Mouse (Mus musculus) limb, embryonic 10.5 days (tissue): ENCODE results near the gene Gm10974. TPM values are rescaled to one million over a fixed set of nuclear protein-coding genes. Genes with fewer than 3 reads are reported as not detected.

Experiments used
- DNase-seq: peaks from one replicate; pipeline ENCODE4 v3.0.0-alpha.2; 2017; ENCODE audit warnings: low spot score
- H3K27ac ChIP-seq: fragments of 300-500 bp; sonication (generic); 2 replicates; pipeline ENCODE4 v1.5.1; 2016; ENCODE audit warnings: mild to moderate bottlenecking
- H3K27me3 ChIP-seq: fragments of 300-500 bp; sonication (generic); 2 replicates; pipeline ENCODE4 v1.6.1; 2016; ENCODE audit warnings: low read depth, mild to moderate bottlenecking; ENCODE audit not compliant: poor library complexity, severe bottlenecking
- H3K36me3 ChIP-seq: fragments of 300-500 bp; sonication (generic); 2 replicates; pipeline ENCODE4 v1.6.1; 2016; ENCODE audit warnings: mild to moderate bottlenecking, moderate library complexity
- H3K4me1 ChIP-seq: fragments of 300-500 bp; sonication (generic); 2 replicates; pipeline ENCODE4 v1.6.1; 2016
- H3K4me3 ChIP-seq: fragments of 300-500 bp; sonication (generic); 2 replicates; pipeline ENCODE4 v1.5.1; 2016; ENCODE audit warnings: mild to moderate bottlenecking, moderate library complexity
- H3K9me3 ChIP-seq: fragments of 300-500 bp; sonication (generic); replicated peaks from 2 replicates; pipeline ENCODE4 v1.6.1; 2016; ENCODE audit warnings: mild to moderate bottlenecking
- WGBS: fragments of 180-500 bp; shearing (Covaris S2); methylation state at CpG from one replicate; pipeline ENCODE4 v1.1.7; 2016; 5-methylcytosine and 5-hydroxymethylcytosine counted together
- polyA plus RNA-seq: library from polyadenylated mRNA; unstranded; fragments of >200 nt; fragmentation: Nextera tagmentation; extraction: Ambion mirVana; gene quantifications from 2 replicates; pipeline ENCODE4 v1.2.1, GENCODE M21; 2016

Gm10974 gene
- not detected in 2 replicates for polyA plus RNA-seq

- Histone ChIP-seq H3K9me3 (no peaks in the 10 kb centered on the region), H3K4me3 (no peak within 1 kb of the TSS), H3K27me3 (no peaks in the 10 kb centered on the region), H3K4me1 (no peaks in the 10 kb centered on the region), H3K36me3 (no peaks in the 10 kb centered on the region), H3K27ac (no peak within 1 kb of the TSS)
- WGBS = 70% methylated on average over 2 of the region's 2 CpGs
- DNase-seq = no peak
Measured at GRCm38 (mm10) chr7:66365904-66366303, at the start of gene Gm10974. Gene Gm10974, plus strand, starts transcription at chr7:66365905.

- H3K27ac ChIP-seq = no peak overlapping the region
- no peak for DNase-seq
Measured at GRCm38 (mm10) chr7:66318147-66318546, 47.6 kb upstream of the Gm10974 start.

GRCm38 (mm10) chr7:66320996-66321395 lies 44.7 kb upstream of the Gm10974 start:
- WGBS = 68% methylated on average over 5 of the region's 5 CpGs
- H3K27ac ChIP-seq = no peak overlapping the region

More at GRCm38 (mm10) chr7:66318147-66318546, 47.6 kb upstream of the Gm10974 start:
- Histone ChIP-seq H3K36me3 (no peaks in the 10 kb centered on the region), H3K4me3 (no peak overlapping the region), H3K27me3 (no peaks in the 10 kb centered on the region), H3K4me1 (peaks cover 5% of the 10 kb centered on the region), H3K9me3 (no peaks in the 10 kb centered on the region)
- WGBS = 88% methylated on average over 6 of the region's 6 CpGs

GRCm38 (mm10) chr7:66323252-66324015 lies 42.3 kb upstream of the Gm10974 start:
- DNase-seq = no peak
- Histone ChIP-seq H3K9me3 (no peaks in the 10 kb centered on the region), H3K27ac (no peak overlapping the region), H3K4me3 (no peak overlapping the region), H3K36me3 (no peaks in the 10 kb centered on the region), H3K27me3 (no peaks in the 10 kb centered on the region), H3K4me1 (peaks cover 5% of the 10 kb centered on the region)
- 88% methylated on average over 9 of the region's 9 CpGs for WGBS

More at GRCm38 (mm10) chr7:66320996-66321395, 44.7 kb upstream of the Gm10974 start:
- Histone ChIP-seq H3K9me3 (no peaks in the 10 kb centered on the region), H3K4me3 (no peak overlapping the region), H3K36me3 (no peaks in the 10 kb centered on the region), H3K4me1 (peaks cover 5% of the 10 kb centered on the region), H3K27me3 (no peaks in the 10 kb centered on the region)
- peak; percentile 46 for DNase-seq

GRCm38 (mm10) chr7:66325419-66326053 lies 40.2 kb upstream of the Gm10974 start:
- Histone ChIP-seq H3K36me3 (no peaks in the 10 kb centered on the region), H3K4me3 (no peak overlapping the region), H3K4me1 (peaks cover 5% of the 10 kb centered on the region), H3K27me3 (no peaks in the 10 kb centered on the region), H3K27ac (no peak overlapping the region), H3K9me3 (no peaks in the 10 kb centered on the region)
- DNase-seq = no peak
- WGBS = 71% methylated on average over 3 of the region's 3 CpGs

- Histone ChIP-seq H3K9me3 (no peaks in the 10 kb centered on the region), H3K36me3 (no peaks in the 10 kb centered on the region), H3K27me3 (no peaks in the 10 kb centered on the region), H3K4me3 (no peak overlapping the region), H3K4me1 (no peaks in the 10 kb centered on the region; the same call in 1 of the 2 replicates), H3K27ac (no peak overlapping the region)
- WGBS = 92% methylated on average over 2 of the region's 2 CpGs
- DNase-seq = no peak
Measured at GRCm38 (mm10) chr7:66327516-66327915, 38.2 kb upstream of the Gm10974 start.

- H3K27ac ChIP-seq = no peak overlapping the region
- no peak overlapping the region for H3K4me3 ChIP-seq
- peaks cover 9% of the 10 kb centered on the region for H3K36me3 ChIP-seq
- H3K9me3 ChIP-seq = no peaks in the 10 kb centered on the region
- no peaks in the 10 kb centered on the region for H3K4me1 ChIP-seq
- WGBS = 92% methylated on average over 9 of the region's 9 CpGs
- DNase-seq = no peak
- no peaks in the 10 kb centered on the region for H3K27me3 ChIP-seq
Measured at GRCm38 (mm10) chr7:66330610-66331009, 35.1 kb upstream of the Gm10974 start.

GRCm38 (mm10) chr7:66332340-66332739 lies 33.4 kb upstream of the Gm10974 start:
- Histone ChIP-seq H3K27ac (no peak overlapping the region), H3K27me3 (no peaks in the 10 kb centered on the region), H3K4me3 (no peak overlapping the region), H3K9me3 (no peaks in the 10 kb centered on the region), H3K4me1 (no peaks in the 10 kb centered on the region), H3K36me3 (peaks cover 9% of the 10 kb centered on the region)
- 93% methylated on average over 8 of the region's 8 CpGs for whole genome bisulfite sequencing
- no peak for DNase-seq

- 87% methylated on average over 4 of the region's 4 CpGs for WGBS
- H3K27me3 ChIP-seq = no peaks in the 10 kb centered on the region
- H3K4me3 ChIP-seq = no peak overlapping the region
Measured at GRCm38 (mm10) chr7:66333906-66334500, 31.7 kb upstream of the Gm10974 start.

GRCm38 (mm10) chr7:66336955-66337354 lies 28.8 kb upstream of the Gm10974 start:
- Histone ChIP-seq H3K4me1 (peaks cover 5% of the 10 kb centered on the region; the same call in 1 of the 2 replicates), H3K27me3 (no peaks in the 10 kb centered on the region), H3K36me3 (peaks cover 9% of the 10 kb centered on the region), H3K27ac (no peak overlapping the region), H3K4me3 (no peak overlapping the region), H3K9me3 (no peaks in the 10 kb centered on the region)
- 90% methylated on average over 2 of the region's 2 CpGs for WGBS
- no peak for DNase-seq

More at GRCm38 (mm10) chr7:66333906-66334500, 31.7 kb upstream of the Gm10974 start:
- DNase-seq = no peak
- no peaks in the 10 kb centered on the region for H3K4me1 ChIP-seq
- H3K27ac ChIP-seq = no peak overlapping the region
- no peaks in the 10 kb centered on the region for H3K9me3 ChIP-seq
- peaks cover 9% of the 10 kb centered on the region for H3K36me3 ChIP-seq

GRCm38 (mm10) chr7:66339625-66340024 lies 26.1 kb upstream of the Gm10974 start:
- Histone ChIP-seq H3K36me3 (no peaks in the 10 kb centered on the region), H3K4me3 (no peak overlapping the region), H3K27ac (no peak overlapping the region), H3K27me3 (no peaks in the 10 kb centered on the region), H3K4me1 (peaks cover 5% of the 10 kb centered on the region; the same call in 1 of the 2 replicates), H3K9me3 (no peaks in the 10 kb centered on the region)
- no peak for DNase-seq
- WGBS = 52% methylated on average over 5 of the region's 5 CpGs

GRCm38 (mm10) chr7:66340044-66340443 lies 25.7 kb upstream of the Gm10974 start:
- 66% methylated on average over 3 of the region's 3 CpGs for WGBS
- no peaks in the 10 kb centered on the region for H3K9me3 ChIP-seq
- no peak for DNase-seq

GRCm38 (mm10) chr7:66342323-66342722 lies 23.4 kb upstream of the Gm10974 start:
- 47% methylated on average over 4 of the region's 4 CpGs for WGBS
- DNase-seq = peak; percentile 55
- Histone ChIP-seq H3K27ac (no peak overlapping the region), H3K9me3 (no peaks in the 10 kb centered on the region), H3K27me3 (no peaks in the 10 kb centered on the region), H3K36me3 (no peaks in the 10 kb centered on the region), H3K4me3 (no peak overlapping the region), H3K4me1 (peaks cover 10% of the 10 kb centered on the region; the same call in 1 of the 2 replicates)

More at GRCm38 (mm10) chr7:66340044-66340443, 25.7 kb upstream of the Gm10974 start:
- peaks cover 5% of the 10 kb centered on the region; the same call in 1 of the 2 replicates for H3K4me1 ChIP-seq
- no peaks in the 10 kb centered on the region for H3K27me3 ChIP-seq
- no peak overlapping the region for H3K4me3 ChIP-seq
- H3K36me3 ChIP-seq = no peaks in the 10 kb centered on the region
- no peak overlapping the region for H3K27ac ChIP-seq
